Mouse (Mus musculus): ENCODE data around the gene G430095P16Rik.

G430095P16Rik gene

DNA sequence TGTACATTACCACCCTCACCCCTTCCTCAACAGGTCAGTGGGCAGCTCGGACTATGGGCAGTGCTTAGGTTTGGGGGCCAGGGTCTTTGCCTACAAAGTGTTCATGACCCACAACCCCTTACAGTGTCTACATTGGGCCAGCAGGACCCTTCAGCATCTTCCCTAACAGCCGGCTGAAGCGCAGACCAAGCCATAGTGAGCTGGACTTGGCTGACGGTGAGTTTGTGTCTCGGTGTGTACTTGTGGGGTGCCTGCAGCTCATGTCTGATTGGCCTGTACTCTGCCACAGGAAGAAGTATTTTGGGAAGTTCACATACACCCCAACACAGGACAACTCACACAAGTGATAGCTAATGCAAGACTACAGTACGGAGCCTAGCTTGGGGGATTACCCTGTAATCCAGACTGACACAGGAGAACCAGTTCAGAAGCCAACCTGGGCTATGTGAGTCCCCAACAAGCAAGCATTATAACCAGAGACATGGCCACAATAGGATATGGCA, 19.8 kb upstream of the G430095P16Rik start:
- no peak for DNase-seq (ENCODE audit: low spot score in 2 of 2)

DNA sequence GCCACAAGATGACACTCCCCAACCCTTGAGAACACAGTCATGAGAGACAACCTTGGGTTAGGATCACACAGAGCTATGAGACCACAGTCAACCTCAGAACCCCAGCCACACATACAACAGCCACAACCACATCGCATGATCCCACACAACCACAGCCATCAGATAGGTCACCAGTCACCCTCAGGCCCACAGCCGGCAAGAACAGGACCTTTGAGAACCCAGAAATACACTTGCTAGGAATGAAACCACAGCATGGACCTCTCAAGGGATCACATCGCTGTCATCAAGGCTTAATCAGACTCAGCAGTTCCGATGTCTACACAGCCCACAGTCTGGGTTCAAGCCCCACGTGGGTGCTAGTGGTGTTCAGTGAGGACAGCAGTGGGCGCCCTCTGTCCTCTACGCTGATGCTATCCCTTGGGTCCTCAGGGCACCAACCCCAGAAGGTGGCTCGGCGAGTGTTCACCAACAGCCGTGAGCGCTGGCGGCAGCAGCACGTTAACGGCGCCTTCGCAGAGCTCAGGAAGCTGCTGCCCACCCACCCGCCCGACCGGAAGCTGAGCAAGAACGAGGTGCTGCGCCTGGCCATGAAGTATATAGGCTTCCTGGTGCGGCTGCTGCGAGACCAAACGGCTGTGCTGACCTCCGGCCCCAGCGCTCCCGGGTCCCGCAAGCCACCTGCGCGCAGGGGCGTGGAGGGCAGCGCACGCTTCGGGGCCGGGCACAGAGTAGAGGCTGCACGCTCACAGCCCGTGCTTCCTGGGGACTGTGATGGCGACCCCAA, 19.1 kb upstream of the G430095P16Rik start:
- no peak for DNase-seq (ENCODE audit: low spot score in 2 of 2)

DNA sequence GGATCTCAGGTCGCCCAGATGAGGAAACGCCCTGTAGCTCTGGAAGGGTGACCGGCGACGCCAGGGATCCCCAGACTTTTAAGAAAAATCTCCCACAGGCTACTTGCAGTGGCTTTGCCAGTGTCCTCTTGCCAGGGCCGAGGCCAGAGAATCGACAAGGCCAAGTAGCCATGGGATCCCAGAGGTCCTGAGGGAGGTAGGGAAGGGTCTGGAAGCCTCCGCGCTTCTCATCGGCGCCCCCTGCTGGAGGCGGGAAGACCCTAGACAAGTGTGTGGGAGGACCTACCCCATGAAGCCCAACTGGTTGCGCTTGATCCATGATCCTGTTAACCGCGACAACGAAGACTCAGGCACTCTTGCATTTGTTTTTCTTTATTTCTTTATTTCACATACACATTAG, 18.5 kb upstream of the G430095P16Rik start:
- DNase-seq (ENCODE audit: low spot score in 2 of 2): no peak

DNA sequence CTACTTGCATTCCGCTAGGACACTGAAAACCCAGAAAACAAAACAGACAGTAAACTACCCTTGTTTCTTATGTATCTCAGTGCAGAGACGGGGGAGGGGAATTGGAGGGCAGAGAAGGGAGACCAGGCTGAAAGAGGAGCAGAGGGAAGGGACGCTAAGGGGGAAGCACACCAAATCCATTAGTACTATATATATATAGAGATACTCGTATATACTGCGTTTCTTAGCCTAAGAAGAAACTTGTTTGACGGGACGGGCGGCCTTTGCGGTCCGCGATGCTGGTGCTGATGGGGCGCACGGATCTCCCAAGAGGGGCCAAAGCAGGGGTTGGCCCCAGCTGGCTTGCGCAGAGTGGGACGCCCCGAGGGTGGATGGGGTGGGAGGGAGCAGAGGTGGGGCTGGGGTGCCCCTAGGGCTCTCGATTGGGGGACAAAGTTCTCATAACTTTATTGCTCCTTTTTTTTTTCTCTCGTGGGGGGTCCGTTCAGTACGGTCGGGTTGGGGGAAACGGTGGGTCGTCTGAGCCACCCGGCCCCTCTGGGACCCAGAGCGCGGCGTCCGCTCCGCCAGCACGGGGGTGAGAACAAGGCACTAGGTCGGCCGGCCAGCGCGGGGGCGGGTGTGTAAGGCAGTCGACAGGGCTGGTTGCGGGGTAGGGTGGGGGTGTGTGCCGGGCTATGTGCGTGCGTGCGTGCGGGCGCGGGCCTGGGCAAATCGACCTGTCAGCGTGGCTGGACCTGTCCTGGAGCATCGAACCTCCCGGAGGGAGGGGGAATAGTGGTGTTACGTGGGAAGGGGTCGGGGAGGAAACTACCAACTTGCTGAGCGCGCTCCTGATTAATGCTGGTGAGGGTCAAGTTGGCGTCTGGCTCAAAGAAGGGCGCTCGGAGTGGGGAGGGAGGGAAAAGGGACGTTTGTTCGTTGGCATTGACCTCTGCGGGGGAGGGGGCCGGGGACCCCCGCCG, 17.7 kb upstream of the G430095P16Rik start:
- no peak for DNase-seq (ENCODE audit: low spot score in 2 of 2)

DNA sequence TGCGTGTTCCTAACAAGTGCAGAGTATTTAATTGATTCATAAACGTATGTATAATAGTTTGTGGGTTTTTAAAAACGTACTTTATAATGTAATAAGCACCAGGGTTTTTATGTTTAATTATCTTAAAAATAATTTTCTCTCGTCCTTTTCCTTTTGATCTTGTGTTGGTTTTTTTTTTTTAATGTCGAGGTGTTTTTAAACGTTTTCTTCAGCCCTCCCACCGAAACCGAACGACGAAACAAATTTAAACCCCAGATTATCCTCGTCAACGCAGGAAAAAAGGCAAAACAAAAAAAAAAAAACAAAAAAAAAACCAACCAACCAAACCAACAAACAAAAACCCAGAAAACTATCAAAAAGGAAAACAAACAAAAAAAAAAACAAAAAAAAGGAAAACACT, 16.8 kb upstream of the G430095P16Rik start:
- no peak for DNase-seq (ENCODE audit: low spot score in 2 of 2)

DNA sequence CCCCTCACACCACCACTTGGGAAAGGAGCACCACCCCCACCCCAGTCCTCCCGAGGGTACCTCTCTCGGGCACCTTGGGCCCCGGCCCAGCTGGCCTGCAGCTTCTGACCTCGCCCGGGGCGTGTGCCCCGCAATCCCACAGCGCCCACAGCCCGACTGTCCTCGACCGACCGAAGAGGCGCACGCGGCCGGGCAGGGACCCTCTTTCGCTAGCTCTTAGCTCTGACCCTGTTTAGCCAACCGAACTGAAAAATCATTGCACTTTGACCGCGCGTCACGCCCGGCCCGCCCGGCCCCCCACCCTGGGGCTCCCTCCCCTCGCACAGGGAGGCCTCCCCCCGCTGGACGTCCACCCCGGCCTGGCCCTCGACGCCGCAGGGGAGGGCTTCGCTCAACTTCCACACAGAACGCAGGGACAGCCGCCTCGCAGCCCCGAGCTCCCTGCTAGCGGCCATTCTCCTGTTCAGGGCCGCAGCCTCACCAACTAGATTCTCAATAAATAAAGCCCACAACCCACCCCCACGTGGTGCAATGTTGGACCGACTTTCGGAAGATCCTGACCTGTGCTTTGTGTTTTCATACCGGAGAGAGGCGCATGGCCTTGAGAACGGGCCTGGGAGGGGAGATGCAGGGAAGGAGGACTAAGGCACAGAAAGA, 16.1 kb upstream of the G430095P16Rik start:
- no peak for DNase-seq (ENCODE audit: low spot score in 2 of 2)

DNA sequence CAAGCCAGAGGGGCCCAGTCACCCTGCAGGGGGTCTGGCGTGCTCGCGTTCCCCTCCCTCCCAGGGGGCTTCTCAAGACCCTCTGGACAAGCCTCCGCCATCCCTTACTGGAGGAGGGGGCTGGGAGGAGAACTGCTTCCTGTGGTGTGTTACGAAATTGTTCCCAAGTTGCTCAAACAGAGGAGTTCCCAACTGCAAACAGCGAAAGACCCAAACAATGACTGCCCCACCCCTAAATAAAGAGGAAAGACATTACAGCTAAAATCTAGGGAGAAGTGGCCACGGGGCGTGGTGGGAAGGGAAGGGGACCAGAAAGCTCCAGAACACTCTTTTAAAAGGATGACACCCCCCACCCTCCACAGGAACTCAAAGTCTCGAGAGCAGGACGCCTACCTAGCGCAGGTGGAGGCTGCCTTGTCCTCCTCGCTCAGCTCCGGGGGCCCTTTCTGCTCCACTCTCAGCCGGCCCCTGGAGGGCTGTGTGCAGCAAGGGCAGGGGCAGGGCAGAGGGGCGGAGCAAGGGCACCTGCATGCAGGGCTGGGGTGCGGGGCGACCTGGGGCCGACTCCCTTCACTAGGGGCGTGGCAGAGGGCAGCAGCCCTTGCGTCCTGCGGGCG, 15.4 kb upstream of the G430095P16Rik start:
- peak; percentile 73 to 76 for DNase-seq (ENCODE audit: low spot score in 2 of 2)

DNA sequence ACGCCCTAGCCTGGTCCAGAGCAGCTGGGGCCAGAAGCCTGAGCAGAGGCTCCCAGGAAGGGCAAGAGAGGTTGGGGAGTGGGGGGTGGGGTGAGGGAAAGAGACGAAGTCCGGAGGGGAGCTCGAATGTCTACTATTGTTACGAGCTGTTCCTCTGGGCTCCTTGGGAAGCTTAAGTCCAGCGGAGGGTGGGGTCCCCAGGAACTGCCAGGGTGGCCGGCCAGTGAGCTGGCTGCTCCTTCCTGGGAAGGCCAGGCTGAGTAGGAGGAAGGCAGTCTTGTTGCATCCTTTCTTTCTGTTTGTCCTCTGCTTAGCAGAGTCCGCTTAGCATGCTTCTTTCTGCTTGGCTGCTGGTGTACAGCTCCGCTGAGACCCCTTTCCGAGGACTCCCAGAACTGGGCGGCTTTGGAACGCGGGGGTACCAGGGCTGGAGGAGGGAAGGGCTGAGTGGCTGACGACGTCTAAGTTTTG, 14.7 kb upstream of the G430095P16Rik start:
- DNase-seq (ENCODE audit: low spot score in 2 of 2): no peak

DNA sequence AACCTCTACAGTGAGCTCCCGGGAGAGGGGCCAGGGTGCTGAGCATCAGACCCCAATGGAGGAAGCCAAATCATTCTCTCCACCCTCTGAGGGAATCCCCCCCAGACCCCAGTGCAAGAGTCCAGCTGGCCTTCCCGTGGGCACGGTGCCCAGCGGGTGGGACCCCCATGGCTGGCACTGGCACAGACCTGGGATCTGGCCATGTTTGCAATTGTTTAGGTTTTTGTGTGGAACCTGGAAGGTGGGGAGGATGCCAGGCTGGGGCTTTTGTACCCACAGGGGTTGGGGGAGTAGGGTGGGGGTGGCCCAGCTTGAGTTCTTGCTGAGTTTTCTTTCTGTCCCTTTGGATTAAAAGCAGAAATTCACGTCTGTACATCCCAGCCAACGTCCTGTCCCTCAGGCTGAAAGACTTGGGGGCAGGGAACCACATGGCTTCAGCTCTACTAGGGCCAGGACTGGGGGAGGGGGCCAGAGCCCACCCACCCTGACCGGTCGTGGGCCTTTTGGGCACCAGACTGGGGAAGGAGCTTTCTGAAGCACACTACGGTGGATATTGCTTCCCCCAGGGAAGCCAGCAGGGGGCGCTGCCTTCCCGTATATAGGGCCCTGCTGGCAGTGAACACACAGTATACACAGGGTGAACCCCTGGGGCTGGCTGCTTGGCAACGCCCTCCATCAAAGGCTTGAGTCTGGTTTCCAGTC, 13.9 kb upstream of the G430095P16Rik start:
- DNase-seq (ENCODE audit: low spot score in 2 of 2): peak; percentile 70 to 77

DNA sequence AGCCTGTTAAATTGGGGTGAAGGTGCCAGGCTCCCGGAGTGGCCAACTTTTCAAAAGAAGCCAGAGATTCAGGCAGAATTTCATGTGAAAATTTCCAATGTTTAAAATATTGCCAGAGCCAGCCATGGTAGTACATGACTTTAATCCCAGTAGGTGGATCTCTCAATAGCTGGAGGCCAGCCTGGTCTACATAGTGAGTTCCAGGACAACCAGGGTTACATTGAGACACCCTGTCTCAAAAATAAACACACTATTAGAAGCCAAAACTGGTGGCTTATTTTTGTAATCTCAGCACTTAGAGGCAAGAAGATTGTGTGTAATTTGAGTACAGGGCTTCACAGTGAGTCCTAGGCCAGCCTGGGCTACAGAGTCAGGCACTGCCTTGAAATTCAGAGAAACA, 12.9 kb upstream of the G430095P16Rik start:
- no peak for DNase-seq (ENCODE audit: low spot score in 2 of 2)

DNA sequence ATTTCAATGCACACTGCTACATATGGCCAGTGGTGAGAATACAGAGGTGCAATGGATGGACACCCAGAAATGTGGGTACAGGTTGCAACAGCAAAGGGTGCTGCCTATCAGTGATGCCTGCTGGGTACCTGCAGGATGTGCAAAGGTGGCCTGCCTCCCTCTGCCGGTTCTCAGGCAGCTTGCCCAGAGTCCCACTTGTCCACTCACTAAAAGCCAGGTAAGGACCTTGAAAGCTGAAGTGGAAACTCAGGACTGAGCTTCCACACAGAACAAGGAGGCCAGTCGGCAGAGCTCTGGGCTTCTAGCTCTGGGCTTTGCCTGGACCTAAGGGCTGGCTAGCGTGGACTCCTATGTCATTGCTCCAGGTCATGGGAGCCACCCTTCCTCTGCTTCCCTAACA, 11.5 kb upstream of the G430095P16Rik start:
- no peak for DNase-seq (ENCODE audit: low spot score in 2 of 2)

DNA sequence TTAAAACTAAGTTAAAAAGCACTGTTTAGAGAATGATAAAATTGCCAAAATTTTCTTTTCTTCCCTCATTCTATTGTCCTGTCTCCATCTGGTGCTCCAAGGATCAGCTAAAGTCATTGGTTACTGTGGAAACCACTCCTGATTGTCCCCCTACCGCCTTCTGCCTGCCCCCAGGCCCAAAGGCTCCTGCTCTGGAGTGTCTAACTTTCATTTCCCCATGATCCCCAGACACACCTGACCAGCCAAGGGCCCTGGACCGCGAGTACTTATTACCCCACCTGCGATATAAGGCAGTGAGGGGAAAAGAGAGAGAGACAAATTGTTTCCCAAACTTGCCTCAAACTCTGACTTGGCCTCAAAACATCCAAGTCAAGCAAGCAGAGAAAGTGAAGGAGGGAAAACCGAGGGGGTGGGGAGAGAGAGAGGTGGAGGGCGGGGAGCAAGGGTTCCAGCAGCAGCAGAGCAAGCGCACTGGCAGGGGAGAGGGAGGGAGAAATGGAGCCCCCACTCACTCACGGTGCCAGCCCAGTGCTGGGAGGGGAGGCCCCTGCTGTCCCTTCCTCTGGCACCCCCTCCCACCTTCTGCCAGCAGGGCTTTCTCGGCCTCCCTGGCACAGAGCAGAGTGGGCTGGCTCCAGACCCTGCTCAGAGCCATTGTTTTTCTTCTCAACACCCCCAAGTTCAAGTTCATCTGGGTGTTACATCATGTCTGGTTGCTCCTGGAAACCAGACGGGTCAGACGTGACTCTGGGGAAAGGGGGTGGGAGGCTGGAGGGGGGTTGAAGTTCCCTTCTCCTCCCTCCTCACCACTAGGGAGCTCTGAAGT, 10.7 kb upstream of the G430095P16Rik start:
- DNase-seq (ENCODE audit: low spot score in 2 of 2): no peak

DNA sequence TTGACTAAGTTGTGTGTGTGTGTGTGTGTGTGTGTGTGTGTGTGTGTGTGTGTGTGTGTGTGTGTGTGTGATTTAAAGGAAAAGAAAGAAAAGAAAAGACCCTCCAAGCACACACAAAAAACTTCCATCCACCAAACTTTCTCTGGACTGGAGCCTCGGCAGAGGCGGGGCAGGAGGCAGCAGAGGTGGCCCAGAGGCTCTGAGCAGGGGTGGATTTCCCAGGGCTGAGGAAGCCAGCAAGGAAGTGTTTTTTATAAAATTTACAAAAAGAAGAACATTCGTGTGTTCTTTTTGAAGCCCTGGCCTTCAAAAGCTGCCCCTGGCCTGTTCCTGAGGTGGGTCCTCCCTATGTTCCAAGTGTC, 10.1 kb upstream of the G430095P16Rik start:
- no peak for DNase-seq (ENCODE audit: low spot score in 2 of 2)

DNA sequence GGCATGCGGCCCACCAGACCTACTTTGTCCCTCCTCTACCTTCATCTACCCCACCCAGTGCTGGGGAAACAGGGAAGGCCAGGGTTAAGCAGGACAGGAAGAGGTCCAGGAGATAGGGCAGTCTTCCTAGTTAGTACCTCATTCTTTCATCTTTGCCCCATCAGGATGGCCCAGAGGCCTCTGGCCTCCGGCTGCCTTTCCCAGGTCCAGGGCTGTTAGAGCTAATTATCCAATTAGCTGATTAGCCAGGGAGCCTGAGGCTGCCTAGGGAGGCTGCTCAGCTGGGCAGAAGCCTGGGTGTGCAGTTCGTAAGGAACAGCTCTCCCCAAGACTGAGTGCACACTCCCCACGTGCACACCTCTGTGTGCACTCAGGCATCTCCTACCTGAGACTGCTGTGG, 9.4 kb upstream of the G430095P16Rik start:
- no peak for DNase-seq (ENCODE audit: low spot score in 2 of 2)

DNA sequence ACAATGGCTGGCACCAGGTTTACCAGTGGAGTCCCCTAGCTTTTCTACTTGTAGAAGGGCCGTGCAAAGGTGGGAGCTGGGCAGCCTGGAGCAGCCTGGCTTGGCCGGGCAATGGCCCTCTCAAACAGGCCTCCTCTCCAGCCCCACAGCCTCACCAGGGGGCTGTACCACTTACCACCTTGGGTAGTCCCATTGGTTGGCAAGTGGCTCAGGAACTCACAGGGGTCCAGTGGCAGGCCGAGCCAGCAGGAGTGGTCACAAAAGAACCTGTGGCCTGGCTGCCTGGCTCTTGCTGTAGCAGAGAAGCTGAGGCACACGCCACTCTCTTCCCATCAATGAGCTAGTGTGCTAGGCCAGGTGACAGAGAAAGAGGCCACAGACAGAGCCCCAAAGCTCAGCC, 8.6 kb upstream of the G430095P16Rik start:
- no peak for DNase-seq (ENCODE audit: low spot score in 2 of 2)

DNA sequence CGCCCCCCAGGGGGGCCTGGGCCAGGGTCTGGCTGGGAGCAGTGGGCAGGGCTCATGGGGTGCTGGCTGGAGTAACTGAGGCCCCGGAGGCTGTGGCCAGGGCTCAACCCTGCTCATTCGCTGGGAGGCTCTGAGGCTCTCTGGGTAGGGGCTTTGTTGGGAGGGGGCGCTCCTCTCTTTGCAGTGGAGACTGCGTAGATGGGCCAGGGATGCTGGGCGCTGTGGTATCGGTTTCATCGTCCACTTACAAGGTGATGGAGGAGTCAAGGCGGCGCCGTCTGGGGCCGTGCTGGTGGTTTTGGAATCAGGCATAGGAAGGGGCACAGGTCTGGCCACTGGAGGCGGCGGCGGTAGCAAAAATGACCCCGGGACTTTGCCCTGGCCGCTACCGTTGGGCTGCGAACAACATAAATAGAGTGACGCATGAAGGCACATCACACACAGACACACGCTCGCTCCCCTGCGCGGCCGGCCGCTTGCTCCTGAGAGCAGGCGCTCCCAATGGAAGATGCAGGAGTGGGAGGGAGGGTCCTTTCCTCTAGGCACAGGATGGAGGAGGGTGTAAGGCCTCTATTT, 6.8 kb upstream of the G430095P16Rik start:
- no peak for DNase-seq (ENCODE audit: low spot score in 2 of 2)

DNA sequence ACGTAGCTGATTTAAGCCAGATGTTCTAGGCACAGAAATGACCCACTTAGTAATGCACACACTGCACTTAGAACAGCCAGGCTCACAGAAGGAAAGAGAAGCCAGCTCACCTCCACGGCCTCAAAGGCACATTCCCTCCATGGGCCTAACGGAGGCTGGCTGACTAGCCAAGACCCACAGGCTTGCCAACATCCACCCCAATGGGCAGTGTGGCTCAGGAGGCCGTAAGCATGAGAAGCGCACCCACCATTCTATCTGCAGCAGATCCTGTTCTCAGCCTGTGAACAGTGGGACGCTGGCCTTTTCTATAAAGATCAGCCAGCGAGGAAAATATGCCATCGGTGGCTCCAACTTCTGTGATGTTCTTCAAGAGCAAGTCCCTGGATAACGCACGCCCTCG, 6.0 kb upstream of the G430095P16Rik start:
- DNase-seq (ENCODE audit: low spot score in 2 of 2): no peak

DNA sequence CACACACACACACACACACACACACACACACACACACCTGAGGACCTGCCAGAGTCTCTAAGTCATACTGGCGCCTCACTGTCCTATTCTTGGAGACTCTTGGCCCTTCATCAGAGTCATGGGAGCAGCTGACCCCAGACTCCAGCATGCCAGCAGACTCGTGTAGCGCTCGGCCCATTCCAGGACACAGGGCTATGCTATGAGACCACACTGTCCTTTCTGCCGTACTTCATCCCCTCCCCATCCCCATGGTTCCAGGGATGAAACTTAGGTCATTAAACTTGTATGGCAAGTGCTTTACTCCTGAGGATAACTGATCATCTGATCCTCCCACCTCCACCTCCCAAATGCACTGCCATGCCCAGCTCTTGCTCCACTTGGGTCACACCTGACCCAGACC, 4.3 kb upstream of the G430095P16Rik start:
- DNase-seq (ENCODE audit: low spot score in 2 of 2): no peak

DNA sequence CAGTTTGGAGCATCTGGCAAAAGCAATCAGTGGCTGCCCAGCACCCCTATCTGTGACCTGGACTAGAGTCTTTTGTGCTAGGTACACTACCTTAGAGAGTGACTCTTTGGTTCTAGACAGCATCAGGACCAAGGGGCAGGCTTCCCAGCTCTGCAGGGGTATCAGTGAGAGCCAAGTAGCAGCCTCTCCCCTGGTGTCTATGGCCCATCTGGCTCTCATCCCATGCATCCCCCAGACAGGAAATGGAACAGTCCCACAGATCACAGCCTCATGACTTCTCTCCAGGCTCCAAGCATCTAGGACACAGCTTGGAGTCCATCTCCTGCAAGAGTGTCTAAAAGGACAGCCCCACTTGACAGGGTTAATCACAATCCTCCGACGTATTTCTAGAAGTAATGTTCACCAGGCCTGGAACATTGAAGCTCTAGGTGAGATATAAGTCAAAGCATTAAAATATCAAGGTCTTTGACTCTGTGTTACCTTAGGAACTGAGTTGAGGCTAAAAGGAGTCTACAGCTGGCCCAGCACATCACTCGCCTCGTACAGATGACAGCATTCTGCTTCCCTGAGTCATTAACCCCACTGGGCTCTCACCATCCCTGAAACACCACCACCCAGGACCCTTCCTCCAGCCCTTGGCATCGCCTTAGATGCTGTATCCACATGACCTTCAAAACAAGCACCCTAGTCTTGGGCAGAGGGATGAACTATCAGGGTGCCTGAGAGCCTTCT, 3.7 kb upstream of the G430095P16Rik start:
- no peak for DNase-seq (ENCODE audit: low spot score in 2 of 2)
